Mouse (Mus musculus) forebrain, embryonic 11.5 days (tissue): ENCODE data around the gene Muc1. TPM values are rescaled to one million over a fixed set of nuclear protein-coding genes. Genes with fewer than 3 reads are reported as not detected.
"Not testable (repeated sequence)": the region's sequence is repeated elsewhere in the genome, so short reads cannot be mapped to it uniquely, and the experiment has no call there.

ENCODE experiments used
- ATAC-seq: fragments of 200-750 bp; cut with Nextera tagmentation; replicated peaks from 2 replicates; pipeline ENCODE4 v1.8.0; 2017; ENCODE audit warnings: moderate TSS enrichment; ENCODE audit not compliant: low FRiP score
- DNase-seq: peaks from one replicate; pipeline ENCODE4 v3.0.0-alpha.2; 2017; ENCODE audit warnings: low spot score
- H3K27ac ChIP-seq: fragments of 300-500 bp; sonication (generic); 2 replicates; pipeline ENCODE4 v1.5.1; 2014; ENCODE audit warnings: low read depth, low read length
- H3K27me3 ChIP-seq: fragments of 300-500 bp; sonication (generic); 2 replicates; pipeline ENCODE4 v1.6.1; 2014; ENCODE audit warnings: mild to moderate bottlenecking, low read length, mixed read lengths; ENCODE audit not compliant: control insufficient read depth, insufficient read depth
- H3K36me3 ChIP-seq: fragments of 300-500 bp; sonication (generic); 2 replicates; pipeline ENCODE4 v1.6.1; 2014; ENCODE audit warnings: mild to moderate bottlenecking, low read length, moderate library complexity, mixed read lengths; ENCODE audit not compliant: control insufficient read depth, insufficient read depth
- H3K4me1 ChIP-seq: fragments of 300-500 bp; sonication (generic); replicated peaks from 2 replicates; pipeline ENCODE4 v1.6.1; 2014; ENCODE audit warnings: low read length, mixed read lengths; ENCODE audit not compliant: control insufficient read depth, insufficient read depth
- H3K4me2 ChIP-seq: fragments of 300-500 bp; sonication (generic); 2 replicates; pipeline ENCODE4 v1.6.1; 2014; ENCODE audit warnings: low read depth, mild to moderate bottlenecking, low read length, moderate library complexity, mixed read lengths; ENCODE audit not compliant: severe bottlenecking
- H3K4me3 ChIP-seq: fragments of 300-500 bp; sonication (generic); 2 replicates; pipeline ENCODE4 v1.5.1; 2014; ENCODE audit warnings: low read depth, low read length
- H3K9ac ChIP-seq: fragments of 300-500 bp; sonication (generic); 2 replicates; pipeline ENCODE4 v1.6.1; 2014; ENCODE audit warnings: low read length
- H3K9me3 ChIP-seq: fragments of 300-500 bp; sonication (generic); 2 replicates; pipeline ENCODE4 v1.6.1; 2016; ENCODE audit warnings: low read length, mixed read lengths; ENCODE audit not compliant: control insufficient read depth
- WGBS: fragments of 180-500 bp; shearing (Covaris S2); extraction: QIAGEN DNeasy Blood & Tissue Kit; methylation state at CpG from one replicate; pipeline ENCODE4 v1.1.7; 2014; 5-methylcytosine and 5-hydroxymethylcytosine counted together
- polyA plus RNA-seq: library from polyadenylated mRNA; unstranded; fragments of >200 nt; fragmentation: Nextera tagmentation; extraction: Ambion mirVana; gene quantifications from 2 replicates; pipeline ENCODE4 v1.2.1, GENCODE M21; 2014

The Muc1 gene
- polyA plus RNA-seq, 1 experiment from 2014 or later, result 2.0 TPM

DNA sequence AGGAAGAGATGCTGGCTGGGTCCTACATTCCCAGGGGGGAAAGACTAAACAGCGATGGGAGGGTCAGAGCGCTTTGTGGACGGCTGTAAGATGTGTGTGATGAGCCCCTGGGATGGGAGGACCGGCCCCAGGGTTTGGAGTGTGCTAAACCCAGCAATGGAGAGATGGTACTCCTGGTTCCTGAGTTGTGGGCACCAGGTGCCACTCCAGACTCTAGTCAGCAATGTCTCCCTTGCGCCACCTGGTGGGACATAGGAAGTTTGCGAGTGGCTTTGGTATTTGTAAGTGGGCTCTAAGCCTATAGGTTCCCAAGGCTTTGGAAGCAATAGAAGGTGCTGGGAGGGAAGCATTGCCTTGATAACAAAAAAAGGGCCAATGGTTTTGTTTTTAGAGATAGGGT, 13.0 kb upstream of the Muc1 start:
- peak overlapping the region; percentile 80 for H3K9ac ChIP-seq
- no peaks in the 10 kb centered on the region for H3K27me3 ChIP-seq
- DNase-seq, result peak; percentile 92
- peak overlapping the region; percentile 81 for H3K4me3 ChIP-seq
- peaks cover 24% of the 10 kb centered on the region for H3K4me1 ChIP-seq
- 0% methylated on average over 6 of the region's 6 CpGs for WGBS
- peak; percentile 28 for ATAC-seq
- peak overlapping the region; percentile 87 for H3K4me2 ChIP-seq
- H3K9me3 ChIP-seq, result no peaks in the 10 kb centered on the region
- no peaks in the 10 kb centered on the region for H3K36me3 ChIP-seq
- H3K27ac ChIP-seq, result peak overlapping the region; percentile 99

DNA sequence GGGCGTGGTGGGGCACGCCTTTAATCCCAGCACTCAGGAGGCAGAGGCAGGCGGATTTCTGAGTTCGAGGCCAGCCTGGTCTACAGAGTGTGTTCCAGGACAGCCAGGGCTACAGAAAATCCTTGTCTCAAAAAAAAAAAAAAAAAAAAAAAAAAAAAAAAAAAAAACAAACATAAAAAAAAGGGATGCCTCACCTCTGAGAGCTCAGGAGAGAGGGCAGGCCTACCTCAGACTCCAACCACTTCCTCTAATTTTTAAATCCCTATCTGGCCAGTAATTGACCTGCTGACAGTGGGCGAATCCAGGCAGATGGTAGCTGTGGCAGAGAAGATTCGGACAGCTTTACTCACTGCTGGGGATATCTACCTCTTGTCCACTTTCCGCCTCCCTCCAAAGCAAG, 12.4 kb upstream of the Muc1 start:
- Histone ChIP-seq H3K9ac (0 out of 2 replicates have a peak overlapping the region, but pooled peaks have one; percentile 80), H3K4me2 (peak overlapping the region; percentile 87; the same call in 1 of the 2 replicates), H3K4me1 (peaks cover 27% of the 10 kb centered on the region), H3K27ac (peak overlapping the region; percentile 34; the same call in 1 of the 2 replicates)
- not testable (repeated sequence) for H3K4me3 ChIP-seq, H3K27me3 ChIP-seq, DNase-seq, H3K9me3 ChIP-seq, ATAC-seq, H3K36me3 ChIP-seq
- WGBS, result 75% methylated on average over 7 of the region's 7 CpGs

DNA sequence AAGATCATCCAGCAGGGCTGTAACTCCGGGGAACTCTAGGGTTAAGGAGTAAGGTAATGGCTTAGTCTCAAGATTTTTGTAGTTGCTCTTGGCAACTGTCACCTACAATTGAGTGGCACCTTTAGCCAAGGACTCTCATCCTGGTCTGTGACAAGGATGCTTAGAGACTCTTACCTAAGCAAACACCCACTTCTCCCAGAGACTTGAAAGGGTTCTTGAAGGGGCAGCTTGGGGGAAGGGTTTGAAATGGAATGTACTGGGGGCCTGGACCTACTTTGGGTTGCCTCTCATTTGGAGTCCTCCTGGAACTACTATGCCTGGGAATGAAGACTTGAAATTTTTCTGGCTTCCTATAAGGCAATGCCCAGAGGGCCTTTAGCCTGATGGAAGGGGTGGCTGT, 10.6 kb upstream of the Muc1 start:
- peaks cover 3% of the 10 kb centered on the region; the same call in 1 of the 2 replicates for H3K36me3 ChIP-seq
- no peak overlapping the region for H3K4me3 ChIP-seq
- no peak overlapping the region for H3K9ac ChIP-seq
- H3K9me3 ChIP-seq, result no peaks in the 10 kb centered on the region
- ATAC-seq (no peak), DNase-seq (no peak)
- H3K4me2 ChIP-seq, result no peak overlapping the region
- H3K27me3 ChIP-seq, result no peaks in the 10 kb centered on the region
- WGBS, result 74% methylated on average over 1 of the region's 1 CpGs
- H3K27ac ChIP-seq, result 0 out of 2 replicates have a peak overlapping the region, but pooled peaks have one; percentile 41
- peaks cover 21% of the 10 kb centered on the region for H3K4me1 ChIP-seq

DNA sequence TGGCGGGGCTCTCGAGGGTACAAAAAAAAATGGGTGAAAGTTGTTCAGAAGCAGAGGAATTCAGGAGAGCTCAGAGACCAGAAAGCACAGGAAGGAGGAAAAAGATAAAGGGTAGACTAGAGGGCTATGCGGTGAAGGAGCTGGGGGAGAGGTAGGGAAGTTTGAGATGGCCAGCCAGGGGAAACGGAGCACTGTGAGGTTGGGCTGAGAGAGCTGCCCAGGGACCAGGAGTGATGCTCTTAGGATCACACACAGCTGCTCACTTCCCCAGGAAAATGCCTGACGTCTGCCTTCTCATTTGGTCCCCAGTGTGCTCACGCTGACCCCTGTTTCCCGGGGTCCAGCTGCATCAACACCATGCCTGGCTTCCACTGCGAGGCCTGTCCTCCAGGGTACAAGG, 9.3 kb upstream of the Muc1 start:
- WGBS, result 46% methylated on average over 8 of the region's 8 CpGs
- no peaks in the 10 kb centered on the region for H3K27me3 ChIP-seq
- H3K4me2 ChIP-seq, result no peak overlapping the region
- DNase-seq (no peak), ATAC-seq (no peak)
- peaks cover 3% of the 10 kb centered on the region; the same call in 1 of the 2 replicates for H3K36me3 ChIP-seq
- no peaks in the 10 kb centered on the region for H3K9me3 ChIP-seq
- H3K27ac ChIP-seq, result peak overlapping the region; percentile 37; the same call in 1 of the 2 replicates
- peaks cover 33% of the 10 kb centered on the region for H3K4me1 ChIP-seq
- H3K4me3 ChIP-seq, result no peak overlapping the region
- H3K9ac ChIP-seq, result peak overlapping the region; percentile 21

DNA sequence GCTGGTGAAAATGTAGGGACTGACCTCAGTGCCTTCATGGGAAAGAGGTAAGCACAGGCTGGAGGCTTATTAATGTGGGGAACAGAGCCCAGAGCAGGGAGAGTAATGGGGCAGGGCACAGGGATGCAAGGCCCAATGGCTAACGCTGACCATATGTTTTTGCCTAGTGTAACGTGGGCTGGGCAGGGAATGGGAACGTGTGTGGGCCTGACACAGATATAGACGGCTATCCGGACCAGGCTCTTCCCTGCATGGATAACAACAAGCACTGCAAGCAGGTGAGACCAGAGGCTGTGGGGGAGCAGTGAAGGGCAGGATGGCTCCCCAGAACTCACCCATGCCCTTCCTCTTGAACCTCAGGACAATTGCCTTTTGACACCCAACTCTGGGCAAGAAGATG, 7.7 kb upstream of the Muc1 start:
- Histone ChIP-seq H3K36me3 (peaks cover 3% of the 10 kb centered on the region; the same call in 1 of the 2 replicates), H3K4me2 (no peak overlapping the region), H3K4me3 (no peak overlapping the region), H3K27ac (no peak overlapping the region), H3K9me3 (no peaks in the 10 kb centered on the region), H3K27me3 (no peaks in the 10 kb centered on the region), H3K4me1 (peaks cover 29% of the 10 kb centered on the region), H3K9ac (peak overlapping the region; percentile 35)
- DNase-seq (no peak), ATAC-seq (no peak)
- 71% methylated on average over 5 of the region's 5 CpGs for WGBS

DNA sequence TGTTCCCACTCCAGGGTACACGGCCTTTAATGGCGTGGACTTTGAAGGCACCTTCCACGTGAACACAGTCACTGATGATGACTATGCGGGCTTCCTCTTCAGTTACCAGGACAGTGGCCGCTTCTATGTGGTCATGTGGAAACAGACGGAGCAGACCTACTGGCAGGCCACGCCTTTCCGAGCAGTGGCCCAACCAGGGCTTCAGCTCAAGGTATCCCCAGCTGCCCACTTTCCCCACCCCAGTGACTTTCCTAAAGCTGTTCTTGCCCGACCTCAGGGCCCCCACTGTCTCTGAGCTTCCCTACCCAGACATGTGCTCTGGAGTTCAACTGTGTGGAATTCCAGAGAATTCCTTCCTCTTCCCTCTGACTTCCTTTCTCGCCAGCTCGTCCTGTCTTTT, 4.1 kb upstream of the Muc1 start:
- 43% methylated on average over 11 of the region's 11 CpGs for WGBS
- Histone ChIP-seq H3K9me3 (no peaks in the 10 kb centered on the region), H3K36me3 (peaks cover 3% of the 10 kb centered on the region; the same call in 1 of the 2 replicates), H3K4me3 (peak overlapping the region; percentile 97), H3K4me1 (peaks cover 29% of the 10 kb centered on the region), H3K27me3 (no peaks in the 10 kb centered on the region), H3K9ac (peak overlapping the region; percentile 74), H3K27ac (peak overlapping the region; percentile 98), H3K4me2 (peak overlapping the region; percentile 95)
- ATAC-seq (no peak), DNase-seq (no peak)

DNA sequence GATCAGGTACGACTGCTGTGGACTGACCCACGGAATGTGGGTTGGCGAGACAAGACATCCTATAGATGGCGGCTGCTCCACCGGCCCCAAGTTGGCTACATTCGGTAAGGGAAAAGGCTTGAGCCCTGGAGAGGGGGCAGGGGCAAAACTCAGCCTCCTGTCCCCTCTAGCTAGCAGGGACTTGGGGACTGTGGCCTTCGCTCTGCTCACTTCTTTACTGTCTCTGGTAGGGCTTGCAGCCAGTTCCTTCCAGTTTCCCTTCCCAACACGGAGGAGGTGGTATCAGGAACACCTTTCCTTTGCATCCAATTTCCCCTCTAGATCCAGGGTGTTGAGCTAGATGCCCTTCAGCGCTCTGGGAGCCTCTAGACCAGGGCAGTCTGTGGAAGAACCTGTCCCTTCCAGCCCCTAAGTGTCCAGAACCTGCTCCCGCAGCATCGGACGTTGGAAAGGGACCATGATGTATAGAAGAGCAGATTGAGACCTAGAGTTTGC, 3.5 kb upstream of the Muc1 start:
- peaks cover 29% of the 10 kb centered on the region for H3K4me1 ChIP-seq

DNA sequence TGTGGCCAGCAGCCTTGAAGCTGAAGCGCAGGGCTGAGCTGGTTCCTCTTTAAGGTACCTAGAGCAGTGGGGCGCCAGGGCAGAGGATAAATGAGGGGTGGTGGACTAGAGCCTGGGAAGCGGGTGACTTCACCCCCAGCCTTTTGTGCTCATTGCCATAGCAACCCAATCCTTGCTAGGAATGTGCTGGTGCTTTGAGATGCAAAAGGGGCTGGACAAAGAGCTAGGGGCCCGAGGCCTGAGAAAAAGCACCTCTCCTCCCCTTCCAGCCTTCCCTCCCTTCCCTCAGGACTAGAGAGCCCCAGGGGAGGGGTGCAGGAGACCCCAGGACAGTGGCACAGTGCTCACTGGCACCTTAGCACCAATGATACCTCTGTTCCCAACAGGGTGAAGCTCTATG, 2.9 kb upstream of the Muc1 start:
- Histone ChIP-seq H3K36me3 (peaks cover 3% of the 10 kb centered on the region; the same call in 1 of the 2 replicates), H3K4me1 (peaks cover 28% of the 10 kb centered on the region), H3K4me3 (peak overlapping the region; percentile 97), H3K9ac (peak overlapping the region; percentile 74), H3K4me2 (peak overlapping the region; percentile 95), H3K27ac (peak overlapping the region; percentile 98), H3K27me3 (no peaks in the 10 kb centered on the region), H3K9me3 (no peaks in the 10 kb centered on the region)
- DNase-seq (peak; percentile 90), ATAC-seq (peak; percentile 82)
- 6% methylated on average over 4 of the region's 4 CpGs for WGBS

More for the DNA sequence above, 3.5 kb upstream of the Muc1 start:
- Histone ChIP-seq H3K27ac (peak overlapping the region; percentile 98), H3K9me3 (no peaks in the 10 kb centered on the region), H3K36me3 (peaks cover 3% of the 10 kb centered on the region; the same call in 1 of the 2 replicates), H3K4me2 (peak overlapping the region; percentile 95), H3K4me3 (peak overlapping the region; percentile 97), H3K27me3 (no peaks in the 10 kb centered on the region), H3K9ac (peak overlapping the region; percentile 74)
- DNase-seq (no peak), ATAC-seq (no peak)
- 21% methylated on average over 12 of the region's 12 CpGs for WGBS

DNA sequence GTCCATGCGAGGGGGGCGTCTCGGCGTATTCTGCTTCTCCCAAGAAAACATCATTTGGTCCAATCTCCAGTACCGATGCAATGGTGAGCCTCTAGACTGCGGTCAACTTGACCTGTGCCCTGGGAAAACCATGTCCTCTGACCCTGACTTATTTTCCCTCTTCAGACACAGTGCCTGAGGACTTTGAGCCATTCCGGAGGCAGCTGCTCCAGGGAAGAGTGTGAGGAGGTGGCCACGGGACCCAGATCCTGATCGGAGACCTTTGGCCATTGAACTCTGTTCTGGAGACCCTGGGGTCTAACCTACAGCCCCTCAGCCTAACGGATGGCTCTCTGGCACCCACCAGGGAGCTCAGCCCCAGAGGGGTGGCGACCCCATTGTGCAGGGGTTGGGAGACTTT, 2.5 kb upstream of the Muc1 start:
- 4% methylated on average over 11 of the region's 11 CpGs for WGBS

More for the DNA sequence above, 2.5 kb upstream of the Muc1 start:
- ATAC-seq (peak; percentile 0; the same call in 1 of the 2 replicates), DNase-seq (no peak)
- H3K4me1 ChIP-seq, result peaks cover 25% of the 10 kb centered on the region
- peak overlapping the region; percentile 74 for H3K9ac ChIP-seq
- H3K27ac ChIP-seq, result peak overlapping the region; percentile 98
- H3K4me2 ChIP-seq, result peak overlapping the region; percentile 95
- peaks cover 3% of the 10 kb centered on the region; the same call in 1 of the 2 replicates for H3K36me3 ChIP-seq
- H3K27me3 ChIP-seq, result no peaks in the 10 kb centered on the region
- H3K9me3 ChIP-seq, result no peaks in the 10 kb centered on the region
- peak overlapping the region; percentile 97 for H3K4me3 ChIP-seq
